ENCODE assay signal across 30 mouse cellular contexts in the genomic region with DNA sequence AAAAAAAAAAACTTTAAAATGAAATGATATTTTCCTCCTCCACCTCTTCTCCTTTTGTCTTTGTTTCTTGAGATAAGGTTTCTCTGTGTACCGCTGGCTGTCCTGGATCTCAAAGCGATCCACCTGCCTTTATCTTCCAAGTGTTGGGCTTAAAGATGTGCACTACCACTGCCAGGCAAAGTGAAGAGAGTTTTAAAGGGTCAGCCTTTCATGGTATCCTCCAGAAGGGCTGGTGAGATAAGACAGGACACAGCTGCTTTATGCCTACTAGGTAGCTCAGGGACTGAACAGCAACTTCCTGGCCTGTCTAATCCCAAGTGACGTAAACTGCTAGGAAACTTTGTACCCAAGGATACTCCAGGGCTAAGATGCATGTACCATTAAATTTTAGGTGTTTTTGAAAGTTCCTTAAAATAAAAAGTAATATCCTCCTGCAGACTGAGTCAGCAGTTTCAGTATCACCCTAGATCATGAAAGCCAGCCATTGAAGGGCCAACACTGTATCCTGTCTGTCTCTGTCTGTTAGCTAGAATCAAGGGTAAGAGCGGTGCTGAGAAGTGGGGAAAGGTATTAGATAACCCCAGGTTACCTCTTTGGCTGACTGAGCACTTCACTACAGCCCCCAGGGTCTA. TPM values are rescaled to one million over a fixed set of nuclear protein-coding genes. Genes with fewer than 3 reads are reported as not detected.
DNase-seq lines count a peak whose midpoint lies in the region; ATAC-seq and TF ChIP-seq lines count a peak whose summit lies in the region.
"Had no signal": no experiment of that assay in that cellular context is flagged by ENCODE, and none has a peak within 500 bp of the region (broad histone marks: within the 10 kb centered on the region; RNA-seq: fewer than 3 reads in every experiment).

No protein-coding gene starts in this region.

- peaks cover 17% of the 10 kb centered on the region for H3K4me1 ChIP-seq in liver, embryonic 12.5 days
- H3K4me1 ChIP-seq in MEL (ENCODE audit: control insufficient read depth in 1 of 2, insufficient read depth in 2 of 2, low read length in 2 of 2), result peaks cover 0 to 4% of the 10 kb centered on the region in 2 experiments; a peak in 1 of 4 replicates
- H3K4me1 ChIP-seq: forebrain, embryonic 15.5 days; neural tube, embryonic 12.5 days had no signal

- H3K36me3 ChIP-seq in liver, embryonic 12.5 days, result no peaks in the 10 kb centered on the region
- H3K36me3 ChIP-seq in MEL (ENCODE audit: control insufficient read depth in 1 of 2, insufficient read depth in 2 of 2, low read length in 2 of 2), result peaks cover 0 to 6% of the 10 kb centered on the region in 2 experiments; a peak in 2 of 4 replicates
- H3K36me3 ChIP-seq: embryonic facial prominence, embryonic 13.5 days; forebrain, embryonic 10.5 days; forebrain, embryonic 15.5 days; heart, embryonic 12.5 days; neural tube, embryonic 12.5 days had no signal

- intact Hi-C loops in gastrocnemius, adult 2 months (cut with DNase I), result no loop called here

- no peak overlapping the region for H3K27ac ChIP-seq in liver, embryonic 12.5 days
- no peak overlapping the region for H3K27ac ChIP-seq in MEL (ENCODE audit: control insufficient read depth, low read depth, low read length)
- H3K27ac ChIP-seq in gastrocnemius, adult 2 months, result no peak overlapping the region
- H3K27ac ChIP-seq: embryonic facial prominence, embryonic 13.5 days; forebrain, embryonic 10.5 days; forebrain, embryonic 15.5 days; kidney, postnatal 0 days; neural tube, embryonic 12.5 days; stomach, postnatal 0 days had no signal

- DNase-seq in liver, result no peak
- peak; percentile 37 for DNase-seq in MEL (ENCODE audit: low read depth, low spot score)
- DNase-seq in cerebellum, postnatal 14 days, result no peak
- no peak for DNase-seq in gastrocnemius, adult 2 months
- DNase-seq: adrenal gland, adult 2 months; adrenal gland, postnatal 36 days; cerebellum, adult 2 months; gastrocnemius, postnatal 10 days; kidney, adult 8-10 months; kidney, postnatal 4 days; lung, postnatal 36 days; right cerebral cortex, adult 18-20 months; spleen, adult 18-20 months; thymus, adult 18-20 months; thymus, postnatal 25 days had no signal

- no peak for TF ChIP-seq RAD21 in MEL (IDR thresholded peaks at IDR 0.05; ENCODE audit: low read depth, low read length)

- no peak overlapping the region for H3K4me2 ChIP-seq in liver, embryonic 12.5 days
- H3K4me2 ChIP-seq: embryonic facial prominence, embryonic 13.5 days; forebrain, embryonic 15.5 days; heart, embryonic 12.5 days; neural tube, embryonic 12.5 days had no signal

- no peaks in the 10 kb centered on the region for H3K9me3 ChIP-seq in liver, embryonic 12.5 days (replicated peaks)
- H3K9me3 ChIP-seq in MEL (replicated peaks; ENCODE audit: insufficient read depth, low read length), result no peaks in the 10 kb centered on the region
- H3K9me3 ChIP-seq: embryonic facial prominence, embryonic 13.5 days; forebrain, embryonic 10.5 days; forebrain, embryonic 15.5 days; heart, embryonic 12.5 days; neural tube, embryonic 12.5 days had no signal

- TF ChIP-seq POLR2A in MEL (IDR thresholded peaks at IDR 0.05; ENCODE audit: control insufficient read depth in 1 of 2, insufficient read depth in 1 of 2, low read depth in 1 of 2, low read length in 2 of 2, poor library complexity in 1 of 2), result no peak

- H3K27me3 ChIP-seq in liver, embryonic 12.5 days (replicated peaks), result no peaks in the 10 kb centered on the region; the same call in 1 of the 2 replicates
- H3K27me3 ChIP-seq in MEL (ENCODE audit: control insufficient read depth in 1 of 2, insufficient read depth in 2 of 2, low read length in 2 of 2), result no peaks in the 10 kb centered on the region; a peak in 2 of 4 replicates
- H3K27me3 ChIP-seq: embryonic facial prominence, embryonic 13.5 days; forebrain, embryonic 15.5 days; neural tube, embryonic 12.5 days had no signal

- WGBS in liver, embryonic 12.5 days (ENCODE audit: insufficient replicate concordance), result 19% methylated on average over 4 of the region's 4 CpGs

- no peak overlapping the region for H3K4me3 ChIP-seq in liver, embryonic 12.5 days
- no peak overlapping the region for H3K4me3 ChIP-seq in MEL (ENCODE audit: control insufficient read depth in 1 of 2, insufficient read depth in 1 of 2, low read depth in 2 of 2, low read length in 2 of 2)
- no peak overlapping the region for H3K4me3 ChIP-seq in gastrocnemius, adult 2 months
- H3K4me3 ChIP-seq: embryonic facial prominence, embryonic 13.5 days; forebrain, embryonic 10.5 days; forebrain, embryonic 15.5 days; heart, embryonic 12.5 days; myocyte; neural tube, embryonic 12.5 days had no signal

- no peaks in the 10 kb centered on the region for H3K79me2 ChIP-seq in MEL (ENCODE audit: control insufficient read depth, insufficient read depth, low read length, poor library complexity)

- no peak for TF ChIP-seq CTCF in MEL (IDR thresholded peaks at IDR 0.05 in 2 of 3, conservative IDR thresholded peaks at IDR 0.05 in 1 of 3; ENCODE audit: control insufficient read depth in 1 of 3, insufficient read depth in 1 of 3, low read depth in 2 of 3, low read length in 3 of 3, poor library complexity in 1 of 3, severe bottlenecking in 1 of 3)
- no peak for TF ChIP-seq CTCF in gastrocnemius, adult 2 months (IDR thresholded peaks at IDR 0.05)

- no peak overlapping the region for H3K9ac ChIP-seq in liver, embryonic 12.5 days
- no peak overlapping the region for H3K9ac ChIP-seq in MEL (ENCODE audit: control insufficient read depth, low read depth, low read length, poor library complexity, severe bottlenecking)
- H3K9ac ChIP-seq: embryonic facial prominence, embryonic 13.5 days; forebrain, embryonic 15.5 days; heart, embryonic 12.5 days; neural tube, embryonic 12.5 days had no signal

- peak; percentile 62; the same call in 1 of the 2 replicates for ATAC-seq in liver, embryonic 12.5 days
- peak; percentile 35 for ATAC-seq in inflammation-experienced regulatory T-cells, adult 6 months
- ATAC-seq in monocyte, adult 5-6 weeks (replicated peaks; ENCODE audit: insufficient number of reproducible peaks, low FRiP score, low TSS enrichment, poor library complexity, severe bottlenecking), result no peak
- ATAC-seq: activated CD4-positive, CD25-positive, alpha-beta regulatory T cell, adult 4 months; forebrain, embryonic 15.5 days; hindbrain, embryonic 16.5 days; intestine, embryonic 16.5 days; midbrain, embryonic 16.5 days had no signal

- no peak; a peak in 1 of 4 replicates for TF ChIP-seq EP300 in MEL (IDR thresholded peaks at IDR 0.05; ENCODE audit: low read depth in 1 of 2, low read length in 2 of 2)

TF ChIP-seq in MEL, 35 proteins besides CTCF, POLR2A, EP300 and RAD21:
- TF ChIP-seq MAFK (IDR thresholded peaks at IDR 0.05; ENCODE audit: borderline replicate concordance, low read depth, low read length) (peak; percentile 70), JUND (IDR thresholded peaks at IDR 0.05; ENCODE audit: low read depth, low read length) (no peak), GABPA (IDR thresholded peaks at IDR 0.05; ENCODE audit: low read depth, low read length) (no peak), GATA1 (IDR thresholded peaks at IDR 0.05; ENCODE audit: low read depth, low read length) (peak; percentile 23), TAL1 (IDR thresholded peaks at IDR 0.05; ENCODE audit: low read length) (peak; percentile 12; the same call in 1 of the 2 replicates), ZNF384 (IDR thresholded peaks at IDR 0.05; ENCODE audit: low read depth, low read length) (peak; percentile 58), POLR2AphosphoS5 (IDR thresholded peaks at IDR 0.05; ENCODE audit: borderline replicate concordance, low read depth, low read length) (no peak)

RNA-seq across cellular contexts. Expression of a gene that starts 23.6 kb away (rescaled TPM):
- polyA plus RNA-seq in liver, embryonic 12.5 days (2016; fragmentation: Nextera tagmentation; extraction: Ambion mirVana), result 0.30 and 0.83 TPM in 2 replicates
- not detected in 2 replicates for total RNA-seq in MEL (2012; rRNA removed)
- not detected for polyA plus RNA-seq in MEL (2012; ENCODE audit: insufficient read depth in 1 of 2, insufficient read length in 2 of 2, low read depth in 1 of 2, low replicate concordance in 2 of 2, missing spikeins in 1 of 2)
- polyA plus RNA-seq in inflammation-experienced regulatory T-cells, adult 6 months (2017; shearing (Covaris generic)), result 10 to 100 TPM; 19.8 to 38.0 (median 32.6) TPM
- 1 to 10 TPM in 1 of 2 experiments, under 1 TPM in 1; 0.87 to 1.4 TPM for total RNA-seq in gastrocnemius, adult 2 months (2021)
- total RNA-seq in monocyte, adult 5-6 weeks (2017), result 5.5 to 14.4 TPM (median 10.2 TPM) in 3 replicates
- polyA plus RNA-seq: embryonic facial prominence, embryonic 13.5 days; forebrain, embryonic 15.5 days; neural tube, embryonic 12.5 days had no signal

RNA-seq across cellular contexts. Expression of a gene that starts 56.0 kb away (rescaled TPM):
- 2.4 and 3.3 TPM in 2 replicates for polyA plus RNA-seq in liver, embryonic 12.5 days (2016; fragmentation: Nextera tagmentation; extraction: Ambion mirVana)
- total RNA-seq in MEL (2012; rRNA removed), result 10.2 and 11.8 TPM in 2 replicates
- polyA plus RNA-seq in MEL (2012; ENCODE audit: insufficient read depth in 1 of 2, insufficient read length in 2 of 2, low read depth in 1 of 2, low replicate concordance in 2 of 2, missing spikeins in 1 of 2), result 10 to 100 TPM in 1 of 2 experiments, not detected in 1; 12.5 TPM
- polyA plus RNA-seq in inflammation-experienced regulatory T-cells, adult 6 months (2017; shearing (Covaris generic)), result 10 to 100 TPM in 2 of 3 experiments, 1 to 10 TPM in 1; 8.9 to 15.5 (median 12.7) TPM
- total RNA-seq in gastrocnemius, adult 2 months (2021), result 10 to 100 TPM in 1 of 2 experiments, 1 to 10 TPM in 1; 7.6 to 11.0 TPM
- total RNA-seq in monocyte, adult 5-6 weeks (2017), result 5.3 to 12.8 TPM (median 8.5 TPM) in 3 replicates
